Mouse (Mus musculus) brown adipose tissue, adult 24 weeks (tissue): ENCODE measurements at regions not wholly inside any gene's neighbourhood (a gene's known extent, or its start where the extent isn't known, plus 50 kb on each side); places are given as distances from the start of the nearest gene placed in this dataset.
A peak's percentile ranks its signal among the peaks of the same experiment; 100 is the strongest.

Source experiments
- H3K27ac ChIP-seq: fragments of 200-500 bp; replicated peaks from 2 replicates; pipeline ENCODE4 v1.5.1; 2012; ENCODE audit warnings: low read depth, mild to moderate bottlenecking, low read length
- H3K4me1 ChIP-seq: fragments of 200-500 bp; 2 replicates; pipeline ENCODE4 v1.6.1; 2012; ENCODE audit warnings: low read length, mixed read lengths; ENCODE audit not compliant: control insufficient read depth, insufficient read depth, insufficient read length
- H3K4me3 ChIP-seq: fragments of 200-500 bp; 2 replicates; pipeline ENCODE4 v1.5.1; 2012; ENCODE audit warnings: low read depth, mild to moderate bottlenecking, low read length, moderate library complexity; ENCODE audit not compliant: insufficient read depth

- no peaks in the 10 kb centered on the region for H3K4me1 ChIP-seq
- no peak overlapping the region for H3K4me3 ChIP-seq
- no peak overlapping the region for H3K27ac ChIP-seq
Observed at GRCm38 (mm10) chr5:43339671-43340070, 106.7 kb downstream of the Cpeb2 start.

DNA sequence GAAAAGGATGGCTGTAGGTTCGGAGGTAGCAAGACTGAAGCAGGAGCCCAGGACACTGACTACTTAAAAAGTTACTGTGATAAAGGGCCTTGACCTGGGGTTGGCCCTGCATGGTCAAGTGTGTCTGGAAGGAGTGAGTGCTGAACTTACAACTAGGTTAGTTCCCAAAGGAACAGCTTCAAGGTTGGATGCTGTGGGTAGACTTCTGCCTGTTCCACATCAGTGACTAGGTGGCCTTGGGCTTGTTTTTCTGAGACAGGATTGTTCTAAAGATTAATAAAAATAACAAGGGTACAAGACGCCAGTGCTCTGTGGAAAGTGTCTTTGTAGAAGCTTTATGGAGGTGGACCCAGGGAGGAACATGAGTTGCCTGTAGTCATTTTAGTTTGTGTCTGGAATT, 108.5 kb downstream of the Cpeb2 start:
- H3K27ac ChIP-seq = no peak overlapping the region
- no peaks in the 10 kb centered on the region for H3K4me1 ChIP-seq
- H3K4me3 ChIP-seq = no peak overlapping the region

DNA sequence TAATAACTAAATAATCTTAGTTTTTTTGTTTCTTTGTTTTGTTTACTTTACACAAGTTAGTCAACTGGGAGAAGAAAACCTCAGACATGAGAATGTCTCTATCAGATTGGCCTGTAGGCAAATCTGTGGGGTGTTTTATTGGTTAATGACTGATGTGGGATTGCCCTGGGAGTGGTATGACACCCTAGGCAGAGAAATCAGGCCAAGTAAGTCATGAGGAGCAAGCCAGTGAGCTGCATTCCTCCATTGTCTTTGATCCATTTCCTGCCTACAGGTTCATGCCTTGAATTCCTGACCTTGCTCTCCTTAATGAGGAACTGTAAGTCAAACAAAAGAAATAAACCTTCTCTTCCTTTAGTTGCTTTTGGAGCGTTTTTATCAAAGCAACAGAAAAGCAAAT, 111.5 kb downstream of the Cpeb2 start:
- H3K4me1 ChIP-seq = no peaks in the 10 kb centered on the region
- H3K4me3 ChIP-seq = no peak overlapping the region
- no peak overlapping the region for H3K27ac ChIP-seq

- H3K27ac ChIP-seq = no peak overlapping the region
Observed at GRCm38 (mm10) chr5:43350987-43351386, 118.0 kb downstream of the Cpeb2 start.

DNA sequence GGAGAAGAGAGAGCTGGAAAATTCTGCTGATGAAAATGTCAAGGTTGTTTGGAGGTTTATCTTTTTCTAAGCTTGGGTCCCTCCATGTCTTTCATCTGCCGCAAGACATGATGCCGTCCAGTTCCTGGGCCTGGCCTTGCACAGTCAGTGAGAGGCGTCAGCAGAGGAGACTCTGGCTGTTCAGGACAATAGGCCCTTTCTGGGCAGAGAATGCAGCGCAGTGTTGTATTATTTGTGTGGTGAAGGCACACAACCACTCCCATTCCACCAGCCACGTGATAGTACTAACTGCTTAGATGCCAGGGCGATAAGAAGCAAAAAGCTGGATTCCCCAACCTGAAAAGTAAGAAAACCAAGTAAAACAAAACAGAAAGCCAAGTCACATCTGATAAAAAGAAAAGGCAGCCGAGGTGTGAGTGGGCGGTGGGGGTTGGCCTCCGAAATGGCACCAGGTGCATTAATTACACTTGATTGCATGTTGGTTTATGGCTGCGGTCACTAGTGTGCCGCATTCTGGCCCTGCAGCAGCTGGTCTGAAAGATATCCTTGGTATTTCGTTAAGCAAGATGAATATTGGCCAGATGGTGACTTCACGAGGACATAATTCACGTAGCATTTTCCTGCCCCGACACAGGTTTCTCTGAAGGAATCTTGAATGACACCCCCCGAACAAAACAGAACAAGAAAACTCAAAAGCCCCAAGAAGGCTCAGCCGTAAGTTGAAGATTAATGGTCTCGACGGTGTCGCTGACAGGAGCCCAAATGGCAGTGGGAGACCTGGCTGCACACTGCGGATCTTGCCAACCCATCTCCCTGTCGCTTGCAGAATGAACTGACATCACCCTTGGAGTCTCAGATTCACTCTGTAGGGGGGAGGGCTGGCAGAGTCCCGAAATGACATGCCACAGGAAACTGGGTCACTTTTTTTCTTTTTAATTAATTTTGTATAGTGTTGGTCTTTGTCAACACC, 120.3 kb downstream of the Cpeb2 start:
- Histone ChIP-seq H3K4me1 (no peaks in the 10 kb centered on the region), H3K4me3 (no peak overlapping the region), H3K27ac (no peak overlapping the region)

More at GRCm38 (mm10) chr5:43350987-43351386, 118.0 kb downstream of the Cpeb2 start:
- H3K4me3 ChIP-seq = no peak overlapping the region
- H3K4me1 ChIP-seq = no peaks in the 10 kb centered on the region

DNA sequence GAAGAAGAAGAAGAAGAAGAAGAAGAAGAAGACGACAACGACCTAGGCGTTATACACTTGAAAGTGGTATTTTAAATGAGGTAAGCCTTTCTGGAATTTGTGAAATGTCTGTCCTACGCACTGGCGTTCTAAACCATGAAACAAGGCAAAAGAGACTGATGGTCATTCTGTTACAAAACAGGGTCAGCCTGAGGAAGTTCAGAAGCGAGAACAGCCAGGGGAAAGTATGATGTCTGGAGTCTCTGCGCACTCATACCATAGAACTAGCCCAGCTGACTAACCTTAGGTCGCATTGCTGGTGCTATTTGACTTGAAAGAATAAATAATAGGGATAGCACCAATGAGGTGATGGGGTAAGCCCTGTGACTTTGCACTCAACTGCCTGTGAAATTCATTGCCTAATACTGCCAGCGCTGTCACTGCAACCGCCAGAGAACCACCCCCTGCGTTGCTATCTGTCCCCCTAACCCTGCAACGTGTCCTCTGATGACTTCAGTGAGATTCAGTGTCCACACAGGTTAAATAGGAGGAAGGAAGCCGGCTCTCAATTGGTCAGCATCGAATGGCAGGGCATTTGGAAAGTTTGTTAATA, 121.5 kb downstream of the Cpeb2 start:
- Histone ChIP-seq H3K4me1 (no peaks in the 10 kb centered on the region), H3K4me3 (peak overlapping the region; percentile 50), H3K27ac (peak overlapping the region; percentile 34)

DNA sequence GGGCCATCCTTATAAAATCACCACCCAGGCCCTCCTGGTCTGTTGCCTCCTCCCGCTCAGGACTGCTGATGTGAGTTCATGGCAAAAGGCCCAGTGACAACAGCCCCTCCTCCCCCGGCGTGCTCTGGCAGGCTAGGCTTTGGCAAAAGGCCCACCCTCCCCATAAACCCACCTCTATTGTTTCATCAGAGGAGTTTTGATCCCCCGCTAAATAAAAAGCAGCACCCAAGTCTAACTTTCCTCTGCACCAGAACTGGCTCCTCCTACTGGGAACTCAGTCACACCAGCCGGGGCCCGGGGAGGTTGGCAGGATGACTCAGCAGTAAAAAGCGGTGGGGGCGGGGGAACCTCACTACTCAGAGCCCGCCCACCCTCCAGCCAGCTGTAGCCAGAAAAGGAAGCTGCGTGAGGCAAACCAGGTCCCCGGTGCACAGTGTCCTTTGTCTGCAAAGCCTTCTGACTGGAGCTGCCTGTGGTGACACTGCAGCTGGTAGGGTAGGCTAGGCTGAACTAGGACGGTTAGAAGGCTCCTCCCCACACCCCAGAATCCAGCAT, 122.1 kb downstream of the Cpeb2 start:
- peak overlapping the region; percentile 34; the same call in 1 of the 2 replicates for H3K27ac ChIP-seq
- peak overlapping the region; percentile 50 for H3K4me3 ChIP-seq
- no peaks in the 10 kb centered on the region for H3K4me1 ChIP-seq

GRCm38 (mm10) chr5:43355832-43356231, 122.9 kb downstream of the Cpeb2 start:
- no peak overlapping the region for H3K27ac ChIP-seq
- H3K4me3 ChIP-seq = no peak overlapping the region
- no peaks in the 10 kb centered on the region for H3K4me1 ChIP-seq

DNA sequence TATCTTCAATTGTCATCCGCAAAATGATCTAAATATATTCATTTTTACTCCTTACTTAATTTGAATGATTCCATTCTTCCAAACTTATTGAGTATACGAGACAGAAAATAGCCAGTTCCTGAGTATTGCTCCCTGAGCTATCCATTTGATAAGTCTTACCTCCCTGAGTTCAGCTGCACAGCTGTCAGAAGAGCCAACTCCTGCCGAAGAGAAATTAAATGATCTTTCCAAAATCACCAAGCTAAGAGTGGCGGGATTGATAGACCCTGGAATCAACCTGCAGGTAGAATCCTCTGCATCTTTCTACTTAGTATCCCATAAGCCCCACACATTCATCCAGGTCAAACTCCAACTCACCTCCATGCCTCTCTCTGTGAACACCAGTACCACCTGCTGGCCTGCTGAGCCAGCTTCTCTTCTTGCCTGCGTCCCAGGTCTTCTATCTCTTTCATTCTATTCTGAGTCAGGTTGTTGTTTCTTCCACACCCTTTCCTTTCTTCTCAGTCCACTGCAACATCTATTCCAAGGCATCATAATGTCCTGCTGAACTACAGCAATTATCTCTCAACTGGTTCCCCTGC, 124.2 kb downstream of the Cpeb2 start:
- Histone ChIP-seq H3K4me3 (no peak overlapping the region), H3K4me1 (no peaks in the 10 kb centered on the region)

GRCm38 (mm10) chr5:43357901-43358300, 124.9 kb downstream of the Cpeb2 start:
- Histone ChIP-seq H3K27ac (no peak overlapping the region), H3K4me1 (no peaks in the 10 kb centered on the region), H3K4me3 (no peak overlapping the region)

More for the DNA sequence above, 124.2 kb downstream of the Cpeb2 start:
- no peak overlapping the region for H3K27ac ChIP-seq

DNA sequence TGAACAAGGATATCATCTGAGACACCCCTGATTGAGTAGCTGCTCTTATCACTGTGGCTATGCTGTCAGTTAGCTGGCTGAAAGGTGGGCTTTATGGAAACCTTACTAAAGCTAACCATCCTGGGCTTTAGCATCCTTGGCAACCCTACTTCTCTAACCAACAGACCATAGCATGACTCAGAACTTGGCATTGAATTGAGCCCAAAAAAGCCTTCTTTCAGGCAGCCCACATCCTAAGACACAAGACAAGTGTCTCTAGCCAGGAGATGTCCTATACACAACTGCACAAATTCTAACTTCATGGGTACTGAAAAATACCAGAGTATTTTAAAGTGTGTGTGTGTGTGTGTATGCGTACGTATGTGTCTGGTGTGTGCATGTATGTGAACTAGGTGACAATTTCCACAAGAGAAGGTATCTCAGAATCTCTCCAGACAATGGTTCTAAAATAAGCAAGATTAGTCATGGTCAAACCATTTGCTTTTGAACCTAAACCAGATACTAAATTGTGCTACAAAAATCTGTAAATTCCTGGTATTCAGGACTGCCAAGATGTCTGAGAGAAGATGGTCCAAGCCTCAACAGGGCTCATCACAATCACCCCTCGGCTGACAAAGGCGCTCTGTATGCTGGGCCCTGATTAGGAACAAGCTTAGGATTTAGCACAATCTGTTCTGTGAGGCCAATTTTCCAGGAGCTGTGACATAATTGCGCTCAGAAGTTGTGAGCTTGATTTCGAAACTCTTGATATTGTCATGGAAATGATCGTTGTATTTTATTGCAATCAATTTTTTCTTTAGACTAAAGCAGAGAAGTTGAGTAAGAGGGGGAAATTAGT, 126.2 kb downstream of the Cpeb2 start:
- Histone ChIP-seq H3K27ac (no peak overlapping the region), H3K4me3 (no peak overlapping the region), H3K4me1 (no peaks in the 10 kb centered on the region)

- H3K27ac ChIP-seq = no peak overlapping the region
- no peaks in the 10 kb centered on the region for H3K4me1 ChIP-seq
Observed at GRCm38 (mm10) chr5:43360298-43360697, 127.3 kb downstream of the Cpeb2 start.

GRCm38 (mm10) chr5:43361026-43361425, 128.1 kb downstream of the Cpeb2 start:
- no peaks in the 10 kb centered on the region for H3K4me1 ChIP-seq
- no peak overlapping the region for H3K4me3 ChIP-seq
- H3K27ac ChIP-seq = no peak overlapping the region

More at GRCm38 (mm10) chr5:43360298-43360697, 127.3 kb downstream of the Cpeb2 start:
- no peak overlapping the region for H3K4me3 ChIP-seq

GRCm38 (mm10) chr5:43372385-43372784, 139.4 kb downstream of the Cpeb2 start:
- no peak overlapping the region for H3K27ac ChIP-seq

More at GRCm38 (mm10) chr5:43372385-43372784, 139.4 kb downstream of the Cpeb2 start:
- H3K4me3 ChIP-seq = no peak overlapping the region
- no peaks in the 10 kb centered on the region for H3K4me1 ChIP-seq
